ENCODE assay signal across 8 mouse cellular contexts in genomic region chr11:85183284-85183779, GRCm38 (mm10). TPM values are rescaled to one million over a fixed set of nuclear protein-coding genes. Genes with fewer than 3 reads are reported as not detected.
DNase-seq lines count a peak whose midpoint lies in the region; ATAC-seq lines count a peak whose summit lies in the region.

No protein-coding gene starts in this region.

- peak overlapping the region; percentile 41 for H3K4me3 ChIP-seq in heart, embryonic 11.5 days (ENCODE audit: low read depth, low read length)
- H3K4me3 ChIP-seq in forebrain, embryonic 15.5 days = peak overlapping the region; percentile 42
- H3K4me3 ChIP-seq in limb, embryonic 12.5 days (replicated peaks) = peak overlapping the region; percentile 37
- H3K4me3 ChIP-seq in neural tube, embryonic 13.5 days = peak overlapping the region; percentile 40

- peak overlapping the region; percentile 76 for H3K4me2 ChIP-seq in heart, embryonic 11.5 days
- peak overlapping the region; percentile 67 for H3K4me2 ChIP-seq in forebrain, embryonic 15.5 days (replicated peaks)
- H3K4me2 ChIP-seq in limb, embryonic 12.5 days = peak overlapping the region; percentile 62
- peak overlapping the region; percentile 55 for H3K4me2 ChIP-seq in neural tube, embryonic 13.5 days

- WGBS in heart, embryonic 11.5 days (ENCODE audit: insufficient replicate concordance) = 30% methylated on average over 13 of the region's 13 CpGs
- WGBS in forebrain, embryonic 15.5 days = 22% methylated on average over 13 of the region's 13 CpGs
- WGBS in limb, embryonic 12.5 days = 30% methylated on average over 13 of the region's 13 CpGs
- WGBS in neural tube, embryonic 13.5 days = 31% methylated on average over 13 of the region's 13 CpGs

- H3K4me1 ChIP-seq in heart, embryonic 11.5 days (ENCODE audit: control insufficient read depth, insufficient read depth, low read length) = no peaks in the 10 kb centered on the region
- peaks cover 5% of the 10 kb centered on the region for H3K4me1 ChIP-seq in forebrain, embryonic 15.5 days
- 0 out of 2 replicates have a peak, but pooled peaks cover 3% of the 10 kb centered on the region for H3K4me1 ChIP-seq in limb, embryonic 12.5 days (replicated peaks)
- H3K4me1 ChIP-seq in neural tube, embryonic 13.5 days (replicated peaks) = peaks cover 9% of the 10 kb centered on the region

- no peak for ATAC-seq in heart, embryonic 11.5 days (replicated peaks; ENCODE audit: insufficient number of reproducible peaks, low FRiP score, low TSS enrichment)
- ATAC-seq in forebrain, embryonic 15.5 days (replicated peaks) = peak; percentile 57; the same call in 1 of the 2 replicates
- ATAC-seq in limb, embryonic 12.5 days (ENCODE audit: insufficient number of reproducible peaks, insufficient read depth, low FRiP score, low TSS enrichment, low read depth) = no peak; the same call in 1 of the 2 replicates
- ATAC-seq in neural tube, embryonic 13.5 days (ENCODE audit: low read depth) = peak; percentile 48
- no peak for ATAC-seq in monocyte, adult 5-6 weeks (replicated peaks; ENCODE audit: insufficient number of reproducible peaks, low FRiP score, low TSS enrichment, poor library complexity, severe bottlenecking)

- H3K36me3 ChIP-seq in heart, embryonic 11.5 days (ENCODE audit: control insufficient read depth, insufficient read depth, low read length) = no peaks in the 10 kb centered on the region
- H3K36me3 ChIP-seq in forebrain, embryonic 15.5 days = peaks cover 2% of the 10 kb centered on the region
- H3K36me3 ChIP-seq in limb, embryonic 12.5 days = peaks cover 2% of the 10 kb centered on the region
- H3K36me3 ChIP-seq in neural tube, embryonic 13.5 days = peaks cover 2% of the 10 kb centered on the region

- H3K27me3 ChIP-seq in heart, embryonic 11.5 days (ENCODE audit: control insufficient read depth, insufficient read depth, low read length) = no peaks in the 10 kb centered on the region
- no peaks in the 10 kb centered on the region for H3K27me3 ChIP-seq in forebrain, embryonic 15.5 days
- H3K27me3 ChIP-seq in limb, embryonic 12.5 days = no peaks in the 10 kb centered on the region
- no peaks in the 10 kb centered on the region for H3K27me3 ChIP-seq in neural tube, embryonic 13.5 days

- no peak for DNase-seq in heart, adult 11 months
- DNase-seq in NIH3T3 (ENCODE audit: low read depth) = peak; percentile 31
- DNase-seq in spleen, postnatal 10 days (ENCODE audit: low spot score in 2 of 2) = no peak

- peak overlapping the region; percentile 59 for H3K9ac ChIP-seq in heart, embryonic 11.5 days (ENCODE audit: low read depth, low read length)
- peak overlapping the region; percentile 56 for H3K9ac ChIP-seq in forebrain, embryonic 15.5 days (replicated peaks)
- peak overlapping the region; percentile 59 for H3K9ac ChIP-seq in limb, embryonic 12.5 days (replicated peaks)
- H3K9ac ChIP-seq in neural tube, embryonic 13.5 days = peak overlapping the region; percentile 59

- H3K27ac ChIP-seq in heart, embryonic 11.5 days (ENCODE audit: low read depth, low read length) = no peak overlapping the region
- H3K27ac ChIP-seq in forebrain, embryonic 15.5 days (replicated peaks) = peak overlapping the region; percentile 80
- peak overlapping the region; percentile 66; the same call in 1 of the 2 replicates for H3K27ac ChIP-seq in limb, embryonic 12.5 days
- peak overlapping the region; percentile 20; the same call in 1 of the 2 replicates for H3K27ac ChIP-seq in neural tube, embryonic 13.5 days (replicated peaks)

- H3K9me3 ChIP-seq in heart, embryonic 11.5 days (replicated peaks; ENCODE audit: control insufficient read depth, low read length) = no peaks in the 10 kb centered on the region
- no peaks in the 10 kb centered on the region for H3K9me3 ChIP-seq in forebrain, embryonic 15.5 days
- H3K9me3 ChIP-seq in limb, embryonic 12.5 days = no peaks in the 10 kb centered on the region
- no peaks in the 10 kb centered on the region for H3K9me3 ChIP-seq in neural tube, embryonic 13.5 days

RNA-seq across cellular contexts. Expression of gene 1700125H20Rik, which starts 13.1 kb away (rescaled TPM):
- polyA plus RNA-seq in heart, embryonic 11.5 days (2014; fragmentation: Nextera tagmentation; extraction: Ambion mirVana) = 0.34 TPM in 1 of 2 replicates, not detected in the other
- 0.57 and 0.70 TPM in 2 replicates for polyA plus RNA-seq in forebrain, embryonic 15.5 days (2015; fragmentation: Nextera tagmentation; extraction: Ambion mirVana)
- polyA plus RNA-seq in limb, embryonic 12.5 days (2016; fragmentation: Nextera tagmentation; extraction: Ambion mirVana) = 0.43 TPM in 1 of 2 replicates, not detected in the other
- polyA plus RNA-seq in neural tube, embryonic 13.5 days (2015; fragmentation: Nextera tagmentation; extraction: Ambion mirVana) = 0.62 and 0.70 TPM in 2 replicates
- total RNA-seq in monocyte, adult 5-6 weeks (2017) = not detected in 3 replicates

RNA-seq across cellular contexts. Expression of gene Usp32, which starts 43.4 kb away (rescaled TPM):
- polyA plus RNA-seq in heart, embryonic 11.5 days (2014; fragmentation: Nextera tagmentation; extraction: Ambion mirVana) = 4.6 and 6.7 TPM in 2 replicates
- polyA plus RNA-seq in forebrain, embryonic 15.5 days (2015; fragmentation: Nextera tagmentation; extraction: Ambion mirVana) = 9.1 and 9.8 TPM in 2 replicates
- 5.0 and 5.2 TPM in 2 replicates for polyA plus RNA-seq in limb, embryonic 12.5 days (2016; fragmentation: Nextera tagmentation; extraction: Ambion mirVana)
- 10.8 and 11.6 TPM in 2 replicates for polyA plus RNA-seq in neural tube, embryonic 13.5 days (2015; fragmentation: Nextera tagmentation; extraction: Ambion mirVana)
- total RNA-seq in monocyte, adult 5-6 weeks (2017) = 80.2 to 120 TPM (median 84.8 TPM) in 3 replicates

RNA-seq across cellular contexts. Expression of gene Appbp2, which starts 51.6 kb away (rescaled TPM):
- polyA plus RNA-seq in heart, embryonic 11.5 days (2014; fragmentation: Nextera tagmentation; extraction: Ambion mirVana) = 50.4 and 52.6 TPM in 2 replicates
- 48.8 and 51.7 TPM in 2 replicates for polyA plus RNA-seq in forebrain, embryonic 15.5 days (2015; fragmentation: Nextera tagmentation; extraction: Ambion mirVana)
- 44.6 and 45.7 TPM in 2 replicates for polyA plus RNA-seq in limb, embryonic 12.5 days (2016; fragmentation: Nextera tagmentation; extraction: Ambion mirVana)
- 46.1 and 51.5 TPM in 2 replicates for polyA plus RNA-seq in neural tube, embryonic 13.5 days (2015; fragmentation: Nextera tagmentation; extraction: Ambion mirVana)
- total RNA-seq in monocyte, adult 5-6 weeks (2017) = 17.1 to 25.7 TPM (median 21.6 TPM) in 3 replicates

Comparison
In these comparisons a context has a peak if more than half of its experiments do, and no peak if none do; other contexts are left out.
1. ATAC-seq: peak in forebrain, embryonic 15.5 days (single experiment) and neural tube, embryonic 13.5 days (single experiment); none in heart, embryonic 11.5 days (single experiment), limb, embryonic 12.5 days (single experiment) and monocyte, adult 5-6 weeks (single experiment).
2. Peak in every context shown above with its lines, with median percentiles within 50 percentile points of each other: H3K4me2 ChIP-seq, H3K4me3 ChIP-seq and H3K9ac ChIP-seq.